Mouse (Mus musculus) heart, postnatal 0 days (tissue): ENCODE measurements around the gene Nsl1. TPM values are rescaled to one million over a fixed set of nuclear protein-coding genes. Genes with fewer than 3 reads are reported as not detected.

Experiments
- ATAC-seq: fragments of 200-750 bp; cut with Nextera tagmentation; 2 replicates; pipeline ENCODE4 v1.8.0; 2017; ENCODE audit warnings: low read depth, moderate number of reproducible peaks, moderate library complexity; ENCODE audit not compliant: insufficient read depth
- DNase-seq: peaks from one replicate; pipeline ENCODE4 v3.0.0-alpha.2; 2016; ENCODE audit warnings: low spot score
- H3K27ac ChIP-seq: fragments of 300-500 bp; sonication (generic); 2 replicates; pipeline ENCODE4 v1.5.1; 2014; ENCODE audit warnings: low read depth, mild to moderate bottlenecking
- H3K27me3 ChIP-seq: fragments of 300-500 bp; sonication (generic); 2 replicates; pipeline ENCODE4 v1.6.1; 2014; ENCODE audit warnings: low read length, mixed read lengths; ENCODE audit not compliant: control insufficient read depth, insufficient read depth
- H3K36me3 ChIP-seq: fragments of 300-500 bp; sonication (generic); replicated peaks from 2 replicates; pipeline ENCODE4 v1.6.1; 2014; ENCODE audit warnings: low read length, mixed read lengths; ENCODE audit not compliant: control insufficient read depth, insufficient read depth
- H3K4me1 ChIP-seq: fragments of 300-500 bp; sonication (generic); 2 replicates; pipeline ENCODE4 v1.6.1; 2014; ENCODE audit warnings: antibody characterized with exemption; ENCODE audit not compliant: control insufficient read depth, insufficient read depth
- H3K4me2 ChIP-seq: fragments of 300-500 bp; sonication (generic); 2 replicates; pipeline ENCODE4 v1.6.1; 2014; ENCODE audit warnings: low read depth, mild to moderate bottlenecking, low read length, moderate library complexity
- H3K4me3 ChIP-seq: fragments of 300-500 bp; sonication (generic); 2 replicates; pipeline ENCODE4 v1.5.1; 2014; ENCODE audit warnings: low read depth, low read length
- H3K9ac ChIP-seq: fragments of 300-500 bp; sonication (generic); replicated peaks from 2 replicates; pipeline ENCODE4 v1.6.1; 2014; ENCODE audit warnings: low read depth, low read length, mixed read lengths
- H3K9me3 ChIP-seq: fragments of 300-500 bp; sonication (generic); replicated peaks from 2 replicates; pipeline ENCODE4 v1.6.1; 2016; ENCODE audit warnings: low read length; ENCODE audit not compliant: control insufficient read depth
- CTCF ChIP-seq: IDR thresholded peaks from 2 replicates; pipeline ENCODE4 v1.5.1; 2016; ENCODE audit warnings: antibody characterized with exemption, control low read depth, low read depth
- EP300 ChIP-seq: IDR thresholded peaks from 2 replicates; pipeline ENCODE4 v1.6.1; 2016; ENCODE audit warnings: antibody characterized with exemption, low read depth
- WGBS: fragments of 180-500 bp; shearing (Covaris S2); extraction: QIAGEN DNeasy Blood & Tissue Kit; methylation state at CpG from one replicate; pipeline ENCODE4 v1.1.7; 2014; 5-methylcytosine and 5-hydroxymethylcytosine counted together
- polyA plus RNA-seq: library from polyadenylated mRNA; unstranded; fragments of >200 nt; fragmentation: Nextera tagmentation; extraction: Ambion mirVana; gene quantifications from 2 replicates; pipeline ENCODE4 v1.2.1, GENCODE M21; 2015
- total RNA-seq: library from RNA; depleted of rRNA; stranded (reverse); fragments of >200 nt; gene quantifications from 2 replicates; pipeline ENCODE4 v1.2.3, GENCODE M21; 2014; ENCODE audit warnings: low replicate concordance

Nsl1 gene
- total and polyA plus RNA-seq, 2 experiments from 2014 or later, result 3.0 to 3.5 TPM

GRCm38 (mm10) chr1:191057461-191057860 lies 5.4 kb upstream of the Nsl1 start:
- H3K4me3 ChIP-seq, result no peak overlapping the region
- TF ChIP-seq CTCF (peak; percentile 19; the same call in 1 of the 2 replicates), EP300 (no peak)
- peaks cover 3% of the 10 kb centered on the region; the same call in 1 of the 2 replicates for H3K36me3 ChIP-seq
- H3K9ac ChIP-seq, result no peak overlapping the region
- H3K27me3 ChIP-seq, result no peaks in the 10 kb centered on the region
- no peak overlapping the region for H3K27ac ChIP-seq
- DNase-seq (no peak), ATAC-seq (no peak)
- H3K4me1 ChIP-seq, result 0 out of 2 replicates have a peak, but pooled peaks cover 5% of the 10 kb centered on the region
- 62% methylated on average over 3 of the region's 3 CpGs for WGBS
- no peaks in the 10 kb centered on the region for H3K9me3 ChIP-seq
- H3K4me2 ChIP-seq, result no peak overlapping the region

- H3K4me3 ChIP-seq, result peak overlapping the region; percentile 81
- H3K9ac ChIP-seq, result peak overlapping the region; percentile 78
- H3K4me2 ChIP-seq, result peak overlapping the region; percentile 80
- peak; percentile 32 for DNase-seq
- no peak for TF ChIP-seq EP300
- TF ChIP-seq CTCF, result no peak
- no peaks in the 10 kb centered on the region for H3K27me3 ChIP-seq
- no peaks in the 10 kb centered on the region for H3K9me3 ChIP-seq
- peak; percentile 56 for ATAC-seq
- WGBS, result 5% methylated on average over 15 of the region's 15 CpGs
- H3K27ac ChIP-seq, result peak overlapping the region; percentile 74
- 0 out of 2 replicates have a peak, but pooled peaks cover 16% of the 10 kb centered on the region for H3K4me1 ChIP-seq
- H3K36me3 ChIP-seq, result peaks cover 19% of the 10 kb centered on the region
Observed at GRCm38 (mm10) chr1:191062241-191062780, 501 bp upstream of the Nsl1 start.

DNA sequence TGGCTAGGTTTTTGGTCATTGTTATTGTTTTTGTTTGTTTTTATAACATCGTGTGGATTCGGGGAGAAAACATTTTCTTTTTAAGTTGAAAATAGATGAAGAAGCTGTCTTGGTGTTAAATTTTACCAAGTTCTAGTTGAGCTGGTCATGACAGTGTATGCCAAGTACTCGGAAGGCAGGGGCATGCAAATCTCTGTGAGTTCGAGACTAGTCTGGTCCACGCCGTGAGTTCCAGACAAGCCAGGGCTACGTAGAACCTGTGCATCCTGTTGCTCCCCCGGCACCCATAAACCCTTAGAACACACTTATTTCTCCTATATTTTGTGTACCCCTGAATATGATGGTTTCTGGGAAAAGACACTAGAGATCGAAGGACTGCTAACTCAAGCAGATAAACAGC lies 888 bp downstream of the Nsl1 start:
- Histone ChIP-seq H3K27me3 (no peaks in the 10 kb centered on the region), H3K4me1 (0 out of 2 replicates have a peak, but pooled peaks cover 16% of the 10 kb centered on the region), H3K27ac (no peak overlapping the region), H3K36me3 (peaks cover 30% of the 10 kb centered on the region), H3K9me3 (no peaks in the 10 kb centered on the region), H3K9ac (peak overlapping the region; percentile 78; the same call in 1 of the 2 replicates), H3K4me2 (peak overlapping the region; percentile 80), H3K4me3 (peak overlapping the region; percentile 81)
- DNase-seq (no peak), ATAC-seq (no peak)
- TF ChIP-seq CTCF, result no peak
- TF ChIP-seq EP300, result no peak
- WGBS, result 57% methylated on average over 9 of the region's 9 CpGs

DNA sequence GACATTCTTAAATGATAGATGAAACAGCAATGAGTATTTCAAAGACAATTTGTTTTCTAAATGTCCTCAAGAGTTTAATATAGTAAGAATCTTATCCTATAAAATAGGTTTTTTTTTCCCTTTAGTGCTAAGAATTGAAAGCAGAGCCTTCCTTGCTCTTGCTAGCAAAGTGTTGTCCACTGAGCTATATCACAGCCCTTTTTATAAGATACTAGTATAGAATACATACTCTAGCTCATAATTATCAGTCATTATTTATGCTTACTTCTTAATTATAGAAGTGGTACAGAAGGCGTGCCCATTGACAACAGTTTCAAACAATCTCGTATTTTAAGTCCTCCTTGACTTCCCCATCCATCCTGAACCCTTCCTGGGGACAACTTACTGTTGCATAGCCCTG lies 1.7 kb downstream of the Nsl1 start:
- no peak overlapping the region for H3K4me3 ChIP-seq
- no peak overlapping the region for H3K4me2 ChIP-seq

DNA sequence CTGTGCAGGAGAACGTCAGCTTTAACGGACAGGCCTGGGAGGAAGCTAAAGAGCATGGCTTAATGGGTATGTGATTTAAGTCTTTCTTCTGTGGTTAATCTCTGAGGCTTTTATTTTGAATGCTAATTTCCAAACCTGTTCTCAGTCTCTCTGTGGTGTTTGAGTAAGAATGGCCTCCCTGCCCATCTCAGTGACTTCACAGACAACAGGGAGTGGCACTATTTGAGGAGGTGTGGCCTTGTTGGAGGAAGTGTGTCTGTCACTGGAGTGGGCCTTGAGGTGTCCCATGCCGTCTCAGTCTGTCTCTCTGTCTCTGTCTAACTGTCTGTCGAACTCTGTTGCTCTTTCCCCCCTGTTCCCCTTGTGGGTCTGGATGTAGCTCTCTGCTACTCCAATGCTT lies 2.4 kb downstream of the Nsl1 start:
- Histone ChIP-seq H3K9me3 (no peaks in the 10 kb centered on the region), H3K4me2 (no peak overlapping the region), H3K36me3 (peaks cover 34% of the 10 kb centered on the region), H3K9ac (no peak overlapping the region), H3K27ac (no peak overlapping the region), H3K4me3 (no peak overlapping the region), H3K4me1 (0 out of 2 replicates have a peak, but pooled peaks cover 16% of the 10 kb centered on the region), H3K27me3 (no peaks in the 10 kb centered on the region)
- TF ChIP-seq CTCF (no peak), EP300 (no peak)
- DNase-seq (no peak), ATAC-seq (no peak)
- 83% methylated on average over 4 of the region's 4 CpGs for whole genome bisulfite sequencing

More for the DNA sequence above, 1.7 kb downstream of the Nsl1 start:
- H3K4me1 ChIP-seq, result 0 out of 2 replicates have a peak, but pooled peaks cover 16% of the 10 kb centered on the region
- 83% methylated on average over 2 of the region's 2 CpGs for WGBS
- no peak for DNase-seq
- no peak overlapping the region for H3K9ac ChIP-seq
- no peak overlapping the region for H3K27ac ChIP-seq
- H3K27me3 ChIP-seq, result no peaks in the 10 kb centered on the region
- no peak for ATAC-seq
- peaks cover 30% of the 10 kb centered on the region for H3K36me3 ChIP-seq
- TF ChIP-seq CTCF, result no peak
- TF ChIP-seq EP300, result no peak
- no peaks in the 10 kb centered on the region for H3K9me3 ChIP-seq

GRCm38 (mm10) chr1:191068377-191068776 lies 5.6 kb downstream of the Nsl1 start:
- 63% methylated on average over 5 of the region's 5 CpGs for WGBS
- ATAC-seq (no peak), DNase-seq (no peak)
- Histone ChIP-seq H3K9ac (no peak overlapping the region), H3K36me3 (peaks cover 63% of the 10 kb centered on the region), H3K4me1 (0 out of 2 replicates have a peak, but pooled peaks cover 7% of the 10 kb centered on the region), H3K4me2 (no peak overlapping the region), H3K27ac (no peak overlapping the region), H3K9me3 (no peaks in the 10 kb centered on the region), H3K4me3 (no peak overlapping the region), H3K27me3 (no peaks in the 10 kb centered on the region)
- TF ChIP-seq CTCF (no peak; the same call in 1 of the 2 replicates), EP300 (no peak)
